Mouse (Mus musculus): Measurements from ENCODE around the gene Myo16.

Gene Myo16

DNA sequence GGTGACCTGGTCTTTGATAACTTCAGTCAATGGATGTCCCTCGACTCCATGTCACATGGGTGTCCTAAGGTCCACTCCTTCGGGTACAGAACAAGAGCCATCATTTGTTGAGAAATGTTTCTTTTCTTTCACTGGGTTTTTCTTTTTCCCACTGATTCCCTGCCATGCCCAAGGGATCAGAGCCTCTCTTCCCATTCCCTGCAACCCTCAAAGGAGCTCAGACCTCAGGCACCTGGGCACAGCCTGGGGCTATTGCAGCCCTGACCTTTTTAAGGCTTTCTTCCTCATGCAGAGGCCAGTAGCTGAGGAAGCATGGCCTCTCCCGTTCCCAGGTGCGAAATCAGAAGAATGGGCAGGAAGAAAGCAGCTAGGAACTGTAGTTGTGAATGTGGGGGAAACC is 23.4 kb downstream of the Myo16 start:
- DNase-seq, result no peak

- no peak for DNase-seq
Measured at GRCm38 (mm10) chr8:10178986-10179385, 25.3 kb downstream of the Myo16 start.

DNA sequence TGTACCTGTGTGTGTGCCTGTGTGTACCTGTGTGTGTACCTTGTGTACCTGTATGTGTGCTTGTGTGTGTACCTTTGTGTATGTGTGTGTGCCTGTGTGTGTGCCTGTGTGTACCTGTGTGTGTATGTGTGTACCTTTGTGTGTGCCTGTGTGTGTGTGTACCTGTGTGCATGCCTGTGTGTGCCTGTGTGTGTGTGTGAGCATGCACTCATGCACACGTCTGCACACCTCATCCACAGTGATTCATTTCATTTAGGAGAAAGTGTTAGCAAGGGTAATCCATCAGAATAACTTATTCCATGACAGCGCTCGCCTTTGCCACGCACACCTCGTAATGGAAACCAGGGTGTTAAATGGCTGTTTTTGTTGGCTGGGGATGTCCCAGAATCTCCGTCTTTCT is 36.9 kb downstream of the Myo16 start:
- DNase-seq, result no peak

DNA sequence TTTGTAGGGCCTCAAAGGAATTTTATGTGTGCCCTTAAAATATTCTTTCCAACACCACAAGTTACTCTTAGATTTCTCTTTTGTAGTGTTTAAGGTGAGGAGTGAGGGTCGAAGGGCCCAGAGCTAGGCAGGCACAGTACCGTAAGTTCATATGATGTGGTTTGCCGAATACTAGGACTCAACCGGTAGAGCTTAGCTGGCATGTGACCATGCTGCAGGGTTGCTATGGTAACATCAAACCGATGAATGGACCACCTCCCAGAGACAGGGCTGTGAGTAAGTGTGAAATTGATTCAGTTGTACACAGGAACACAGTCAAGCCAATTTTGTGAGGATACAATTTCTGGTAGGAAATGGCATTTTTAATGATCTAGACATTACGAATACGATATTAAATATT is 44.5 kb downstream of the Myo16 start:
- peak; percentile 25 for DNase-seq

DNA sequence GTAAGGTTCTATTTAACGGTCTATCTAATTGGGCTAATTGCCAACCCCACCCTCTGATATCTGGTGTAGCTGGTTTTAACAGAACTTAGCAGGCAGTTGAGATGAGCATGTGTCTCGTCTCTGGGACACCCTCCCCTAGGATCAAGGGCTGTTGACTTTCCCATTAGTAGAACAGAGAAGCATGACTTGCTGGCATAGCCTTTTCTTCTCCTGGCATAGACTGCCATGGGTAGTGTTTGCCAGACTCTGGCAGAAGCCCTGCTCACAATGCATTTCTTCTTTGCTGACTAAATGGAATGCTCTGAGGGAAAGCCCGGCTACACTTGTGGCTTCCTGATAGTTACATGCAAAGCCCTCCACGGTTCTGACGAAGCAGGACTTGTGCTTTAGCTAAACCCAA is 45.6 kb downstream of the Myo16 start:
- DNase-seq, result no peak

DNA sequence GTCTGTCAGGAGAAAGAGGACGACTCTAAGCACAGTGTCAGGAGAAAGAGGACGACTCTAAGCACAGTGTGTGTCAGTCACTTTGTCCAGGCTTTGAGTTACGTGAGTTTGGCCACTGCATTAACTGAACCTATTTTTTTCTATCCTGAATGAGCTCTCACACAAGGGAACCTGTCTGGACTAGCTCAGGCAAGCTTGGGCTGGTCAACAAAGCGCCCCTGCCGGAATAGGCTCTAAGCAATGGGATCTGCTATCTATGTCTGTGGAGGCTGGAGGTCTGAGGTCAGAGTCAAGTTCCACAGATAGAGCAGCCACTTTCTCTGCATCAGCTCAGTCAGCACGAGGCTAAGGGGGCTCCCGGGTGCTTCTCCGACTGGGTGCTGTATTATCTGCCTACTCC is 46.3 kb downstream of the Myo16 start:
- DNase-seq, result no peak

DNA sequence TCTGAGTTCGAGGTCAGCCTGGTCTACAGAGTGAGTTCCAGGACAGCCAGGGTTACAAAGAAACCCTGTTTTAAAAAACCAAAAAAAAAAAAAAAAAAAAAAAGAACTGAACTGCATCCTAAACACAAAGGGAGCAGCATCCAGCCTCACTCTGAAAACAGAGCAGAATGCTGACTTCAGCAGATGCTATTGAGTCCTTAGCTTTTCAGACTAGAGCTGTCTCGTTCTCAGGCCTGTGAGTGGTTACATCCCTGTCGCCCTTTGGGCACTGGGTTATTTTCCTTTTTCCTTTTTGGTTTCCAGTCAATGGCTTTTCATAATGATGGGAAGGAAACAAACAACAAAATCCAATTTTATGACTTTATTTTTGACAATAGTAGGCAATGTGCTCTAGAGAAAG is 61.3 kb downstream of the Myo16 start:
- DNase-seq, result no peak

DNA sequence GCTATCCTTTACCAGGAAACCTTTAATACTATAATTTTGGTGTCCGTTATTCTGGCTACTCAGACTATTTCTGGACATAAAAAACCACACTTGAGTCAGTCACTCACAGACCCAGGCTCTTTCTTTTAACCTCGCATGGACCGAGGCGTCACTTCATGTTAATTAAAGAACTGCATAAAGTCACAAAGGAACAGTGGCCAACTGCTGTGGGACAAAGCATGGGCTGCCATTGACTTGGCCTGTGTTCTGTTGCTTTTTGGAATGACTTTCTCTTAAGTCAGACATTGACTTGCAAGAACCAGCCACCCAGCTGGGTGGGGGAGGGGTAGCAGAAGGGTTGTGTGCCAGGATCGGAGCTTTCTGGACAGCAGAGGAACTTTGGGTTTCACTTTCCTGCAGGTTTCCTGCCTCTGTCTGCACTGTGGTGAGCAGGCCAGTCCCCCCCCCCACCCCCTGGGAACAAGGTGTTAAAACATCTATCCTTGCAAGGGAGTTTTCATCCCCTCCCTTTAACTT is 66.1 kb downstream of the Myo16 start:
- DNase-seq, result peak; percentile 25

- DNase-seq, result no peak
Measured at GRCm38 (mm10) chr8:10222770-10223169, 69.1 kb downstream of the Myo16 start.

GRCm38 (mm10) chr8:10223528-10224194 is 70.0 kb downstream of the Myo16 start:
- DNase-seq, result no peak

GRCm38 (mm10) chr8:10224305-10224971 is 70.7 kb downstream of the Myo16 start:
- DNase-seq, result peak; percentile 23

DNA sequence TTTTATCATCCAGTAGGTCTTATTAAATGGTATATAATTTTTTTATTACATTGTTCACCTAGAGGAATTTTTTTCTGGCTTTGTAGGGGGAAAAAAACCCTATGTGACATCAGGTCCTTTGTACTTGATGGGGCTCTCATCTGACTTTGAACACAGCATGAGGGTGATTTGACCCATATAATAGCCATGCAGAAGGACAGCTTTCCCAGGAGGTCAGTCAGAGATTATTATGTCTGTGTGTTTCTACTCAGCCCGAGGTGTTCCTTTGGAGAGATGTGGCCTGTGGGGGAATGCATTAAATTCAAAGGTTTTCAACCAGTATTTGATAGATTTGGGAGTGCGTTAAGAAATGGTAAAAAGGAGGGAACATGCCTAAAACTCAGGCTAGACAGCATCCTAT is 71.3 kb downstream of the Myo16 start:
- no peak for DNase-seq

DNA sequence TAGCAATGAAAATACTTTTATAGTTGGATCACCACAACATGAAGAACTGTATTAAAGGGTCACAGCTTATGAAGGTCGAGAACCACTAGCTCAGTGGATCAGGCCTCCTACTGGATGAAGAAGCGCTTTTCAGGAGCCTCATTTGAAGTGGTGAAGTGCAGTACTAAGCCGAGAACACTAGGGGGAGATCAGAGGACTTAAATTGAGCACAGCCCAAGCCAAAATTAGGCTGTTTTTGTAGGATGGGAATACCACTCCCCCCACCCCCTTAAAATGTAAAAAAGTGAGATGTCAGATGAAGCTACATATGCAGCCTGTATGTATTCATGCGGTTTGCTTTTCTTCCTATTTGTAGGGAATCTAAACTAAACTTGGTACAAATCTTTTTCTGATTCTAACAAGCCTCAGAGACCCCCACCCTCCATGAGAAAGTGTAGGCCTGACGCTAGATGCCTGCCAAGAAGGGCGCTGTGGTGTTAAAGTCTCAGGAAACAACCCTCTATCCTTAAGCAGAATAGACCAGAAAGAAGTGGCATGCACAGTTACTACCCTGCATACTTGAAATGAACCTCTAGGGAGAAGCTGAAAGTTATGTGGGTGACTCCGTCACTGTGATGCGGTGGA is 77.1 kb downstream of the Myo16 start:
- peak; percentile 46 for DNase-seq

GRCm38 (mm10) chr8:10234516-10234915 is 80.8 kb downstream of the Myo16 start:
- DNase-seq, result no peak

- DNase-seq, result no peak
Measured at GRCm38 (mm10) chr8:10243344-10243743, 89.6 kb downstream of the Myo16 start.

GRCm38 (mm10) chr8:10249156-10249555 is 95.4 kb downstream of the Myo16 start:
- DNase-seq, result no peak

DNA sequence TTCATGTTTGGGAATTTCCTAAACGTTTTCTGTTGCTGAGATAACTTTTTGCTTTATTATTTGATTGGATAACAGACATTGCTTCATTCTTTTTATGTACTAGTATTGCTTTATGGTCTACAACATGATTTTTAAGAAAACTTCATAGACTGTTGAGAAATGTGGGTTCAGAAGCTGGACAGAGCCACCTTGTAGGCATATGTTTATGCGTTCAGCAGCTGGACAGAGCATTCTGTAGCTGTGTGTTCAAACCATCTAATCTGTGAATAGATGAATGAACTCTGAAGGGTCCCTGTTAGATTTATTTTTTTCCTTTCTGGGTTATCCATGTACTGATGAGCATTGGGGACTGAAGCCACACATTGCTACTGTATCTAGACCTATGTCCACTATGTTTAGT is 102.0 kb downstream of the Myo16 start:
- DNase-seq, result no peak

DNA sequence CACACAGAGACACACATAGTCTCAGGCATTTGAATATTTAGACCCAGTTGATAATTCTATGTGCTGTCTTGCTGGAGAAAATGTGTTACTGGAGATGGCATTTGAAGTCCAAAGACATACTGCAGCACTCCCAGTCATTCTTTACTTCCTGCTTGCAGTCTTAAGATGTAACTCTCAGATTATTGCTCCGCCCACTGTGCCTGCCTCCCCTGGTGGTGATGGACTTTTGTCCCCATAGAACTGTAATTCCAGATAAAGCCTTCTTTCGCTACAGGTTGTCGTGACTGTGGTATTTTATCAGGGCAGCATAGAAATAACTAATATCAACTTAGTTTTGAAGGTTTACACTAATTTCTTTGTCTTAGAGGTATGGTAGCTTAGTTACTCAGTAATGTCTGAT is 102.9 kb downstream of the Myo16 start:
- DNase-seq, result no peak

- DNase-seq, result no peak
Measured at GRCm38 (mm10) chr8:10270094-10270493, 116.4 kb downstream of the Myo16 start.

DNA sequence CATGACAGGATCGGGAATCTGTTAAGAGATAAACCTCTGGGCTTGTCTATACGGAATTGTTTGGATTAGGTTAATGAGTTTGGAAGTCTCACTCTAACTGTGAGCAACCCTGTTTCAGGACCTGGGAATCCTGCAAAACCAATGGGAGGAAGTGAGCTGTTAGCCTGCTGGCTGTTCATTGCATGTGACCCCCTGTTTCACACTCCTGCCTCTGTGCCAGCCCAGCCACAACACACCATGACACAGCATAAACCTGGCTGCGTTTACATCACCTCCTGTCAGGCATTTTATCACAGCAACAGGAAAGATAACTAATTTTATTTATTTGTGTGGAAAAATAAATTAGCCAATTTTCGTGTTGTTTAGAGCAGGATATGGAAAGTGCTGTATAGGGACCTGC is 138.9 kb downstream of the Myo16 start:
- no peak for DNase-seq

GRCm38 (mm10) chr8:10300797-10301196 is 147.1 kb downstream of the Myo16 start:
- DNase-seq, result no peak

- no peak for DNase-seq
Measured at GRCm38 (mm10) chr8:10303061-10303460, 149.3 kb downstream of the Myo16 start.

- DNase-seq, result no peak
Measured at GRCm38 (mm10) chr8:10303992-10304391, 150.3 kb downstream of the Myo16 start.

- no peak for DNase-seq
Measured at GRCm38 (mm10) chr8:10304721-10305120, 151.0 kb downstream of the Myo16 start.

All from right cerebral cortex, postnatal 14 days (tissue).